Mouse (Mus musculus) ZHBTc4 (cell line): ENCODE measurements around the gene Fastkd2.

Experiments used
- DNase-seq: peaks from one replicate; pipeline ENCODE4 v3.0.0-alpha.2; 2011; ENCODE audit warnings: low read depth, low spot score

Gene Fastkd2

GRCm38 (mm10) chr1:63730240-63730771 is at the start of gene Fastkd2, which contains the start of gene Mdh1b:
TSS of gene Fastkd2 (plus strand) at chr1:63730614.
TSS of gene Mdh1b (minus strand) at chr1:63730318.
- peak; percentile 95 for DNase-seq

GRCm38 (mm10) chr1:63686827-63687226 is 43.6 kb upstream of the Fastkd2 start, which contains the start of gene Dytn:
TSS of gene Dytn (minus strand) at chr1:63686927.
- DNase-seq = no peak

- DNase-seq = no peak
These were observed 33.6 kb upstream of the Fastkd2 start for GRCm38 (mm10) chr1:63696861-63697260.

- DNase-seq = no peak
These were observed 24.7 kb upstream of the Fastkd2 start for GRCm38 (mm10) chr1:63705733-63706132.

GRCm38 (mm10) chr1:63708876-63709275 is 21.5 kb upstream of the Fastkd2 start:
- no peak for DNase-seq

GRCm38 (mm10) chr1:63720161-63720560 is 10.3 kb upstream of the Fastkd2 start:
- no peak for DNase-seq

GRCm38 (mm10) chr1:63729796-63730195 is 618 bp upstream of the Fastkd2 start:
- DNase-seq = no peak

- peak; percentile 23 for DNase-seq
These were observed 25.6 kb downstream of the Fastkd2 start for GRCm38 (mm10) chr1:63756005-63756404.

- DNase-seq = no peak
These were observed 32.8 kb downstream of the Fastkd2 start for GRCm38 (mm10) chr1:63763212-63763694.

GRCm38 (mm10) chr1:63763881-63764386 is 33.5 kb downstream of the Fastkd2 start:
- no peak for DNase-seq

- no peak for DNase-seq
These were observed 34.0 kb downstream of the Fastkd2 start for GRCm38 (mm10) chr1:63764395-63764794.

GRCm38 (mm10) chr1:63768112-63768511 is 37.7 kb downstream of the Fastkd2 start:
- DNase-seq = no peak

GRCm38 (mm10) chr1:63769167-63769566 is 38.8 kb downstream of the Fastkd2 start, which contains the start of gene 4933402D24Rik:
TSS of gene 4933402D24Rik (minus strand) at chr1:63769267.
- no peak for DNase-seq

GRCm38 (mm10) chr1:63770309-63770708 is 39.9 kb downstream of the Fastkd2 start:
- DNase-seq = no peak

- DNase-seq = no peak
These were observed 46.0 kb downstream of the Fastkd2 start for GRCm38 (mm10) chr1:63776396-63776795.

- DNase-seq = no peak
These were observed 46.7 kb downstream of the Fastkd2 start for GRCm38 (mm10) chr1:63776902-63777630.

GRCm38 (mm10) chr1:63794326-63794725 is 63.9 kb downstream of the Fastkd2 start:
- DNase-seq = no peak
